Mouse (Mus musculus): ENCODE measurements around the gene Pcif1. TPM values are rescaled to one million over a fixed set of nuclear protein-coding genes. Genes with fewer than 3 reads are reported as not detected.

The Pcif1 gene
- polyA plus RNA-seq, 1 experiment from 2014 or later = 38.7 TPM

GRCm38 (mm10) chr2:164891908-164892695 is 13.0 kb downstream of the Pcif1 start:
- H3K27me3 ChIP-seq = no peaks in the 10 kb centered on the region
- in situ Hi-C loops (cut with MboI; ENCODE audit: low pct_unique_long_range_greater_than_20kb) = no loop called here
- ATAC-seq = no peak
- no peak for TF ChIP-seq CTCF (IDR thresholded peaks at IDR 0.05)
- no peak for DNase-seq (ENCODE audit: low read depth, low spot score)
- CTCF ChIA-PET = interaction anchor here (1.1 to 1.4 kb wide), 2 partner anchors 12 to 17 kb away, joined by 3 read pairs; no protein-coding TSS in a partner anchor
- POLR2A ChIA-PET = interaction anchor here (0.9 to 1.9 kb wide), 2 partner anchors 8 to 58 kb away, joined by 3 to 6 read pairs; no protein-coding TSS in a partner anchor

DNA sequence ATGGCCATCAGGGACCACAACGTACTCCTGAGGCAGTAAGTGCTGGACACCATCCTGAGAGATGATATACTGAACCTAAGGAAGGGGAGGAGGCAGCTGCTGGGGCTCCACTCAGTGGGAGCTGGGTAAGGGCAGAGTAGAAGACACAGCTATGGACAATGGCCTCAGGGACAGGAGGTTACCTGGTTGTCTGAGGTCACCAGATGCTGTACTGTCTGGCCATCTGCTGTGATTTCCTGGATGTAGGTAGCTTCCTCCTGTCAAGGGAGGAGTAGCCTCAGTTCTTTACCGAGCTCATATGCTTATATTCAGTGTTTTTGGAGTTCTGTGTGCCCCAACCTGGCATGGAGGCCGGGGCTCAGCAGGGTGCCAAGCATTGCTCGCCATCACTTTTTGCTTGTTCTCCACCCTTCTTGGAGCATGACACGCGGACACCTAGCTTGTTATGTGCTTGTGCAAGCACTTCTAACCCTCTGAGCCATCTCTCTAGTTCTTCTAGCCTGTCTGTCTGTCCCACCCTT is 13.7 kb downstream of the Pcif1 start:
- in situ Hi-C loops (cut with MboI; ENCODE audit: low pct_unique_long_range_greater_than_20kb) = no loop called here

DNA sequence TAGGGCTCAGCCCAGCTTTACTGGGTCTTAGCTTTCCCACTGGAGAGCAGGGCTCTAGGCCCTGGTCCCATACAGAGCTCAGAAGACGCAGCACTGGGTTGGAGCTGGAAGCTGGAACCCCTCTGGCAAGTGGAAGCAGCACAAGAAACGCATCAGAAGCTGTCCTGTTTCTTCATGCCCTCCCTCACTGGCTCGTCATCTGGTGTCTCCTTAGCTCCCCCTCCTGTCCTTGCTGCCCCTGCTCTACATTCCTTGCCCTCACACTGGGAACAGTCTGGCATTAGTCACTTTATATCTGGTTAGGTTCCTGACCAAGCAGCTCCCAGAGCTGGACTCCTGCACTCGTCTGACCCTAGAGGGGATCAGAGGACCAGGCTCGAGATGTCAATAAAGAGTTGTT is 14.9 kb downstream of the Pcif1 start:
- TF ChIP-seq CTCF (IDR thresholded peaks at IDR 0.05) = no peak
- ChIA-PET POLR2A (interaction anchor here (1.1 to 1.5 kb wide), 3 partner anchors 13 to 53 kb away, joined by 3 to 5 read pairs (median 3); no protein-coding TSS in a partner anchor), CTCF (interaction anchor here (1.7 kb wide), 1 partner anchor 15 kb away, joined by 4 read pairs; no protein-coding TSS in a partner anchor)
- ATAC-seq = no peak
- H3K27me3 ChIP-seq = no peaks in the 10 kb centered on the region
- DNase-seq (ENCODE audit: low read depth, low spot score) = no peak
- in situ Hi-C loops (cut with MboI; ENCODE audit: low pct_unique_long_range_greater_than_20kb) = no loop called here

More for the DNA sequence above, 13.7 kb downstream of the Pcif1 start:
- ChIA-PET CTCF (interaction anchor here (1.1 kb wide), 1 partner anchor 12 kb away, joined by 3 read pairs; no protein-coding TSS in a partner anchor), POLR2A (interaction anchor here (1.5 kb wide), 1 partner anchor 13 kb away, joined by 3 read pairs; no protein-coding TSS in a partner anchor)
- no peaks in the 10 kb centered on the region for H3K27me3 ChIP-seq
- ATAC-seq = no peak
- no peak for DNase-seq (ENCODE audit: low read depth, low spot score)
- TF ChIP-seq CTCF (IDR thresholded peaks at IDR 0.05) = no peak

DNA sequence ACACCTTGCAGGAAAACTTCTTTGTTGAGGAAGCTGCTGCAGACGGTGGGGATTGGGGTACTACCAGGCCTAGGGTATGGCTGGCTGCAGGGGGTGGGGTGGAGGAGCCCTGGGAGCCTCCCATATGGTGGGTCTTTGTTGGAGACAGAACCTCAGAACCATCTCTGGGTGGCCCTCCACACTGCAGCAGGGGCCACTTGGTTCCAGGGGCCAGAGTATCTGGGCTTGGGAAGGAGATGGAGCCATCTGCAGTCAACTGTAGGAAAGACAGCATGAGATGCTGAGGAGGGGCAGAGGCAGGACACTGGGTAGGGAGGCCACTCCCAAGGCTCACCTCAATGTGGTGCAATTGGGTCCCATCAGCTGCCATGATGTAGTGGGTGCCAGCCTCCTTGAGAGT is 15.5 kb downstream of the Pcif1 start:
- ATAC-seq (no peak), DNase-seq (ENCODE audit: low read depth, low spot score) (no peak)
- H3K27me3 ChIP-seq = no peaks in the 10 kb centered on the region
- POLR2A ChIA-PET = interaction anchor here (1.1 to 1.4 kb wide), 2 partner anchors 12 to 54 kb away, joined by 3 to 5 read pairs; no protein-coding TSS in a partner anchor
- TF ChIP-seq CTCF (IDR thresholded peaks at IDR 0.05) = no peak
- in situ Hi-C loops (cut with MboI; ENCODE audit: low pct_unique_long_range_greater_than_20kb) = no loop called here
- CTCF ChIA-PET = interaction anchor here (1.6 to 1.7 kb wide), 2 partner anchors 9 to 14 kb away, joined by 4 to 6 read pairs; no protein-coding TSS in a partner anchor

DNA sequence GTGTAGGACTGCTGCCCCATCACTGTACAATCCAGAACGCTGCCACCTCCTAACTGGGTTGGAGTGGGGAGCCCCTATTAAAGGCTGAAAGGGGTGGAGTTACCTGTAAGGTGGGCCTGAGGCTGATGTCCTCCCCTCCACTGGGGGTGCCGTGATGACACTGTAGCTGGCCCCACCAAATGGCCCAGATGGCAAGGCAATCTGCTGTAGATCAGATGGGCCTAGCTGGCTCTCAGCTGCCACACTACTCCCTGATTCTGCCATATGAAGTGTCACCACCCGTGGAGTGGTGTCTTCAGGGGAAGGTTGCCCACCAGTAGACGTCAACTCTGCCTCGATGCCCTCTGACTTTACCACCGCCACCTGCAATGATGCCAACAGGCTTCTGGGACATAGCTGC is 16.8 kb downstream of the Pcif1 start:
- no peaks in the 10 kb centered on the region for H3K27me3 ChIP-seq
- DNase-seq (ENCODE audit: low read depth, low spot score) = no peak
- ChIA-PET POLR2A (interaction anchor here (0.5 kb wide), 1 partner anchor 128 kb away, joined by 4 read pairs; no protein-coding TSS in a partner anchor), CTCF (interaction anchor here (1.6 kb wide), 1 partner anchor 10 kb away, joined by 6 read pairs; no protein-coding TSS in a partner anchor)
- TF ChIP-seq CTCF (IDR thresholded peaks at IDR 0.05) = no peak
- ATAC-seq = no peak
- in situ Hi-C loops (cut with MboI; ENCODE audit: low pct_unique_long_range_greater_than_20kb) = no loop called here

DNA sequence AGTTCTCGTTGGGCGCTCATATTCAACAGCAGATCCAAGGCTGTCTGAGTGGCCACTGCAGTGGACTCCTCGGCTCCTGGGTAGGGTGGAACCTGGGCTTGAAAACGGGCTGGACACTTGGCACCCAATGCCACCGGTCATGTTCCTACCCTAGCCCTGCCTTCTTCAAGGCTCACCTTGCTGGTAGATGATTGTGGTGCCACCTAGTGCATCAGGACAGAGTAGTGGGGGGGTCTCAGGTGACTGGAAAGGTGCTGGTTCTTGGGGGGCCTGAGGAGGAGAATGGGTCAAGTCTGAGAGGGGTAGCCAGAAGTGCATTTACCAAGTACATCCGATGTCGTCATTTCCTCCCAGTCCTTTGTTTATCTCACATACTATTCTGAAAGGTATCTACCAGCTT is 18.9 kb downstream of the Pcif1 start:
- H3K27me3 ChIP-seq = no peaks in the 10 kb centered on the region
- CTCF ChIA-PET = no interaction called here
- POLR2A ChIA-PET = no interaction called here
- ATAC-seq = no peak
- in situ Hi-C loops (cut with MboI; ENCODE audit: low pct_unique_long_range_greater_than_20kb) = no loop called here
- no peak for DNase-seq (ENCODE audit: low read depth, low spot score)
- no peak for TF ChIP-seq CTCF (IDR thresholded peaks at IDR 0.05)

- H3K27me3 ChIP-seq = no peaks in the 10 kb centered on the region
- POLR2A ChIA-PET = no interaction called here
- in situ Hi-C loops (cut with MboI; ENCODE audit: low pct_unique_long_range_greater_than_20kb) = no loop called here
- ATAC-seq = no peak
- no peak for TF ChIP-seq CTCF (IDR thresholded peaks at IDR 0.05)
- CTCF ChIA-PET = interaction anchor here (2.4 kb wide), 1 partner anchor 11 kb away, joined by 8 read pairs; no protein-coding TSS in a partner anchor
- DNase-seq (ENCODE audit: low read depth, low spot score) = no peak
Observed at GRCm38 (mm10) chr2:164899034-164899433, 19.9 kb downstream of the Pcif1 start.

GRCm38 (mm10) chr2:164899723-164900459 is 20.8 kb downstream of the Pcif1 start:
- DNase-seq (ENCODE audit: low read depth, low spot score) = no peak
- ATAC-seq = no peak
- TF ChIP-seq CTCF (IDR thresholded peaks at IDR 0.05) = no peak
- H3K27me3 ChIP-seq = no peaks in the 10 kb centered on the region
- POLR2A ChIA-PET = interaction anchor here (0.9 to 1.4 kb wide), 2 partner anchors 9 to 65 kb away, joined by 3 to 6 read pairs; no protein-coding TSS in a partner anchor
- CTCF ChIA-PET = interaction anchor here (2.4 kb wide), 1 partner anchor 10 kb away, joined by 8 read pairs; no protein-coding TSS in a partner anchor
- in situ Hi-C loops (cut with MboI; ENCODE audit: low pct_unique_long_range_greater_than_20kb) = no loop called here

- TF ChIP-seq CTCF (IDR thresholded peaks at IDR 0.05) = no peak
- ATAC-seq (no peak), DNase-seq (ENCODE audit: low read depth, low spot score) (no peak)
- POLR2A ChIA-PET = no interaction called here
- H3K27me3 ChIP-seq = no peaks in the 10 kb centered on the region
- in situ Hi-C loops (cut with MboI; ENCODE audit: low pct_unique_long_range_greater_than_20kb) = no loop called here
- CTCF ChIA-PET = interaction anchor here (2.4 kb wide), 1 partner anchor 8 kb away, joined by 8 read pairs; no protein-coding TSS in a partner anchor
Observed at GRCm38 (mm10) chr2:164901380-164901779, 22.3 kb downstream of the Pcif1 start.

- in situ Hi-C loops (cut with MboI; ENCODE audit: low pct_unique_long_range_greater_than_20kb) = no loop called here
- ChIA-PET CTCF (no interaction called here), POLR2A (no interaction called here)
- ATAC-seq = no peak
- no peak for TF ChIP-seq CTCF (IDR thresholded peaks at IDR 0.05)
- DNase-seq (ENCODE audit: low read depth, low spot score) = no peak
- H3K27me3 ChIP-seq = no peaks in the 10 kb centered on the region
Observed at GRCm38 (mm10) chr2:164903496-164903895, 24.4 kb downstream of the Pcif1 start.

All from Patski (cell line).